Mouse (Mus musculus): ENCODE results near the gene Cage1. TPM values are rescaled to one million over a fixed set of nuclear protein-coding genes. Genes with fewer than 3 reads are reported as not detected.

The Cage1 gene
- total RNA-seq, 4 experiments from 2014 or later, result 4.5 to 8.5 (median 6.7) TPM

- DNase-seq (ENCODE audit: low spot score in 2 of 2), result no peak
Observed at GRCm38 (mm10) chr13:38010444-38010910, 26.4 kb downstream of the Cage1 start.

- no peak for DNase-seq (ENCODE audit: low spot score in 2 of 2)
Observed at GRCm38 (mm10) chr13:38009721-38010408, 27.0 kb downstream of the Cage1 start.

GRCm38 (mm10) chr13:38007972-38008371 is 28.9 kb downstream of the Cage1 start:
- DNase-seq (ENCODE audit: low spot score in 2 of 2), result no peak

- no peak for DNase-seq (ENCODE audit: low spot score in 2 of 2)
Observed at GRCm38 (mm10) chr13:38002461-38002860, 34.4 kb downstream of the Cage1 start.

GRCm38 (mm10) chr13:37999713-38000112 is 37.2 kb downstream of the Cage1 start:
- no peak for DNase-seq (ENCODE audit: low spot score in 2 of 2)

- DNase-seq (ENCODE audit: low spot score in 2 of 2), result no peak
Observed at GRCm38 (mm10) chr13:37994405-37994749, 42.5 kb downstream of the Cage1 start.

- DNase-seq (ENCODE audit: low spot score in 2 of 2), result peak; percentile 89 to 92
Observed at GRCm38 (mm10) chr13:37993704-37994404, 43.0 kb downstream of the Cage1 start, which contains the start of gene Ssr1. TSS of gene Ssr1 (minus strand) at chr13:37994217.

- no peak for DNase-seq (ENCODE audit: low spot score in 2 of 2)
Observed at GRCm38 (mm10) chr13:37993376-37993703, 43.5 kb downstream of the Cage1 start.

- DNase-seq (ENCODE audit: low spot score in 2 of 2), result no peak
Observed at GRCm38 (mm10) chr13:37992638-37993371, 44.1 kb downstream of the Cage1 start.

GRCm38 (mm10) chr13:37989701-37990100 is 47.2 kb downstream of the Cage1 start:
- DNase-seq (ENCODE audit: low spot score in 2 of 2), result no peak

GRCm38 (mm10) chr13:37986166-37986565 is 50.7 kb downstream of the Cage1 start:
- no peak for DNase-seq (ENCODE audit: low spot score in 2 of 2)

- no peak for DNase-seq (ENCODE audit: low spot score in 2 of 2)
Observed at GRCm38 (mm10) chr13:37981063-37981462, 55.8 kb downstream of the Cage1 start.

- DNase-seq (ENCODE audit: low spot score in 2 of 2), result no peak
Observed at GRCm38 (mm10) chr13:37980346-37980745, 56.5 kb downstream of the Cage1 start.

GRCm38 (mm10) chr13:37979506-37979905 is 57.4 kb downstream of the Cage1 start:
- DNase-seq (ENCODE audit: low spot score in 2 of 2), result no peak

- DNase-seq (ENCODE audit: low spot score in 2 of 2), result no peak
Observed at GRCm38 (mm10) chr13:37974731-37975130, 62.1 kb downstream of the Cage1 start.

GRCm38 (mm10) chr13:37974036-37974435 is 62.8 kb downstream of the Cage1 start:
- DNase-seq (ENCODE audit: low spot score in 2 of 2), result no peak

GRCm38 (mm10) chr13:37970887-37971530 is 65.9 kb downstream of the Cage1 start:
- DNase-seq (ENCODE audit: low spot score in 2 of 2), result no peak

GRCm38 (mm10) chr13:37969988-37970387 is 66.9 kb downstream of the Cage1 start:
- peak in 1 of 2 experiments; percentile 49 for DNase-seq (ENCODE audit: low spot score in 2 of 2)

- DNase-seq (ENCODE audit: low spot score in 2 of 2), result peak; percentile 73 to 91
Observed at GRCm38 (mm10) chr13:37969337-37969736, 67.5 kb downstream of the Cage1 start.

GRCm38 (mm10) chr13:37967565-37967964 is 69.3 kb downstream of the Cage1 start:
- no peak for DNase-seq (ENCODE audit: low spot score in 2 of 2)

- DNase-seq (ENCODE audit: low spot score in 2 of 2), result no peak
Observed at GRCm38 (mm10) chr13:37967052-37967437, 69.8 kb downstream of the Cage1 start.

Data from layer of hippocampus, adult 8-10 months (tissue).